Mouse (Mus musculus): ENCODE data around the gene Pex26. TPM values are rescaled to one million over a fixed set of nuclear protein-coding genes. Genes with fewer than 3 reads are reported as not detected.

The Pex26 gene
- polyA plus RNA-seq (2017; shearing (Covaris generic)): 1 to 10 TPM; 4.6 to 5.4 TPM

DNA sequence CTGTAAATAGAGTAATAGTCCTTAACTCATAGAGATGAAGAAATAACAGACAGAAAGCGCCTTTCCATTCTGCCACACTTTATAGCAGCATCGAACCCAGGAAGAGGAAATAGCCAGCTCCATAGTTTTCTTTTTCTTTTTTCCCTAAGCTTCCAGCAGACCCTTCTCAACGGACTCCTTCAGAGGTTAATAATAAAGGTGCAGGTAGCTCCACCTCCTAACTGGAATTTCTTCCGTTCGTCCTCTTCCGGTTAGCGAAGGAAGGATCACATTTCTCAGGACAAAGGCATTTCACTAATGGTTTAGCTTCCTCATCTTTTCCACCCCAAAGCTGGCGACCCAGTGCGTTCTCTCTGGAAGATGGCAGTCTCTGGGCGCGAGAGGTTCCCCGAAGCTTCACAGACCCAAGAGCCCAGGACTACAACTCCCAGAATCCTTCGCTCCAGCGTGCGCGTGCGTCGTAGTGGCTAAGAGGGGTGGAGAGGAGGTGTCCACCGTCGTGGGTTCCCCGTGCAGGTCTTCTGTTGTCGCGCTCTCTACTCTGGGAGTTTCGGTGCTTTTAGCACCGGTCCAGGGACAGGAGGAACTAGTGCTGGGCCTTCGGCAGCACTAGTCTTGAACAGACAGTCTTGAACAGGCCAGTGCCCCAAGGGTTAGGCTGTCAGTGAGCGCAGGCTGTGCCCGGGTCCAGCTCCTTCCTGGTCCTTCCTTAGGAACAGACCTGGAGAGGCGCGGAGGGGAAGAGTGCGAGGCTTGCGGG, at the start of gene Pex26:
Gene Pex26 (plus strand): TSS at position 254 of the 760 bp plus-strand sequence.

DNA sequence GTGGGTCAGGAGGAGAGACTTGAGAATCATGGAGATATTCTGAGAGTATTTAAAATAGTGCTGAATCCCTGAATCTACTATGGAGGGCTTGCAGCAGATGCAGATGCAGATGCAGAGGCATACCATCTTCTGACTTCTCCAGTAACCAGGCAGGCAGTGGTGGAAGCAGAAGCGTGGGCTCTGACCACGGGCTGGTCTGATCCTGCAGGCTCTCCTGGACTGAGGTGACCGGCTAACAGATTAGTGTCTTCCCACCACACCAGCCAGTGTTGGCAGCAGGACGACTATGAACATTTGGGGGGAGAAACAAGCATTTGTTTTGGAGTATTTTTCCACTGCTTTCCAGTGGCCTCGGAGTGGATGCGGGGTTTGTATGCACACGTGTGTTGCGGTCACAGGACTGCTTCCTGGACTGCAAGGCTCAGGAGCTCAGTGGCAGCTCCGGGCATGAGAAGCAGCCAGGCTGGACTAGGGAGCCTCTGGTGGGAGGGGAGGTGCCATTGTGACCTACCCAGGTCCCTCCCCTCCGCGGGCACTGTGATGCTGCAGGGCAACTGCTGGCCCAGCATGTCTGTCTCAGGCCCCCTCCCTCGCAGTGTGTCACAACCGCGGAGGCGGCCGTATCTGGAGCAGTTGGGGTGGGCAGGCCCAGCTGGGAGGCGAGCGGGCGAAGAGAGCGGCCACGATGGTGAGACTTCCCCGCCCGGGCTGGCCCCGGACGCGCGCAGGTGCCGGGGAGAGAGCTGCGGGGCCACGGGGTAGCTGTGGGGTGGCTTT, 26.9 kb downstream of the Pex26 start, which contains the start of gene Tuba8:
Gene Tuba8 (plus strand): TSS at position 548 of the 777 bp plus-strand sequence.

DNA sequence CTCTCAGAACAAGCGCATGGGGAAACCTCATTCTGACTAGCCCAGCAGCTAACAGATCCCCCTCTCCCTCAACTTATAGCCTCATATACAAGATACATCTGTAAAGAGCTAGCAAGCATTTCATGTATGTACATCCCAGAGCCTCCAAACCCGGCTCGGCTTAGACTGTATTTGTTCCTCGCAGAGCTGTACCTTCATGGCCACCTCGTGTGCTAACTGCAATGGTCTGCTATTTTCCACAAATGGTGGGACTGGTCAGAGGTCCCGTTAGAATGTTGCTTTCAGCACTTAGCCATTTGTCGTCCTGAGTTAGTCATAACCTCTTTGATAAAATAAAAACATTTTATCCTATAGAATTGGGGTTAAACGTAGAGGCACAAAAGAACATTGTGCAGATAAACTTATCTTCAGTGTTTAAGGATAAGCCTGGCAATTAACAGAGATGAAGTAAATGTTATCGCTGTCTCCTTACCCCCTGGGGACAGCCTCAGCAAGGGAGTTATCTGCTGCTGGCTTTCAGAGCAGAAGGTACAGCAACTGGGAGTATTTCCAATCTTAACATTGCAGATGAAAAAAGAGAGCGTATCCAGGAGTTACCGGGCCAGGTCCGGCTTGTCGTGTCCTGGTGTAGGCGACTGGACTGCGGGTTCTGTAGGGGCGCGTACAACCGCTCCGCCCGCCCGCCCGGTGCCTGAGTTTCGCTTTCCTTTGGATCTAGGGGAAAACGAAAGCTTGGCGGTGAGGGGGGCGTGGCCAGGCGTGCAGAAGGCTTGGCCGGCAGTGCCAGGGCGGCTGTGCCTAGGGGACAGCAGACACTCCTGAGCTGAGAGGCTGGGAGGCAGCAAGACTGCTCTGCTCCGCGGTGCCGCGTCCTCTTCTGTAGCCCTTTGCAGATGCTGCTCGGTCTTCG, 61.9 kb downstream of the Pex26 start, which contains the start of gene Usp18:
Gene Usp18 (plus strand): TSS at position 780 of the 910 bp plus-strand sequence.

Other genes with a start within 250 kb of the Pex26 start
- gene Mical3, start 52.7 kb upstream of the Pex26 start, polyA plus RNA-seq (2017; shearing (Covaris generic)): 1 to 10 TPM; 7.8 to 9.2 TPM
- gene Tuba8, start 27.0 kb downstream of the Pex26 start, polyA plus RNA-seq (2017; shearing (Covaris generic)): under 1 TPM in 1 of 2 experiments, not detected in 1; 0.17 TPM
- gene Usp18, start 62.2 kb downstream of the Pex26 start, polyA plus RNA-seq (2017; shearing (Covaris generic)): 10 to 100 TPM; 43.1 to 57.3 TPM
- gene Slc6a13, start 116.6 kb downstream of the Pex26 start, polyA plus RNA-seq (2017; shearing (Covaris generic)): under 1 TPM; 0.30 to 0.31 TPM
- not detected for gene Slc6a12, start 159.4 kb downstream of the Pex26 start, polyA plus RNA-seq (2017; shearing (Covaris generic))

Measured in activated CD4-positive, CD25-positive, alpha-beta regulatory T cell (primary cell).